Mouse (Mus musculus) ES-E14 (cell line): ENCODE data around the gene Gm7954. TPM values are rescaled to one million over a fixed set of nuclear protein-coding genes. Genes with fewer than 3 reads are reported as not detected.
A peak's percentile ranks its signal among the peaks of the same experiment; 100 is the strongest.
"Not testable (repeated sequence)": the region's sequence is repeated elsewhere in the genome, so short reads cannot be mapped to it uniquely, and the experiment has no call there.

ENCODE experiments used
- DNase-seq: peaks from one replicate; pipeline ENCODE4 v3.0.0-alpha.2; 2013; ENCODE audit warnings: low read depth, low spot score
- H3K27ac ChIP-seq: 2 replicates; pipeline ENCODE4 v1.5.1; 2012; ENCODE audit warnings: low read depth, mild to moderate bottlenecking, low read length, moderate library complexity, mixed read lengths; ENCODE audit not compliant: poor library complexity, insufficient read depth, severe bottlenecking
- H3K36me3 ChIP-seq: 2 replicates; pipeline ENCODE4 v1.6.1; 2012; ENCODE audit warnings: mild to moderate bottlenecking, low read length, moderate library complexity, mixed read lengths; ENCODE audit not compliant: control insufficient read depth, poor library complexity, insufficient read depth, severe bottlenecking
- H3K4me1 ChIP-seq, 2 experiments: fragments of 150-350 bp in 1 of 2; sonication (generic) in 1 of 2; 2 replicates each; pipeline ENCODE4 v1.6.1; 2012; ENCODE audit warnings: low read length in 2 of 2, mild to moderate bottlenecking in 1 of 2, mixed read lengths in 1 of 2; ENCODE audit not compliant: control insufficient read depth in 2 of 2, insufficient read depth in 2 of 2, poor library complexity in 1 of 2
- H3K4me3 ChIP-seq, 2 experiments: fragments of 150-350 bp in 1 of 2; sonication (generic) in 1 of 2; 2 replicates each; pipeline ENCODE4 v1.5.1; 2012; ENCODE audit warnings: low read length in 2 of 2, low read depth in 1 of 2, mild to moderate bottlenecking in 1 of 2, mixed read lengths in 1 of 2; ENCODE audit not compliant: insufficient read depth in 1 of 2, poor library complexity in 1 of 2, severe bottlenecking in 1 of 2
- H3K9ac ChIP-seq: 2 replicates; pipeline ENCODE4 v1.6.1; 2012; ENCODE audit warnings: low read depth, mild to moderate bottlenecking, low read length, mixed read lengths; ENCODE audit not compliant: poor library complexity, insufficient read depth, severe bottlenecking
- H3K9me3 ChIP-seq: fragments of 150-350 bp; sonication (generic); 2 replicates; pipeline ENCODE4 v1.6.1; 2012; ENCODE audit warnings: low read depth, mild to moderate bottlenecking, low read length; ENCODE audit not compliant: control insufficient read depth, insufficient read depth
- in situ Hi-C, 2 experiments: fragments of 600-800 bp; cut with MboI; formaldehyde crosslinking; loops; one replicate each; pipeline ENCODE4 v1.15.1; 2025; ENCODE audit warnings: low sequenced_read_pairs in 2 of 2, inconsistent platforms in 1 of 2; ENCODE audit not compliant: unreplicated experiment in 2 of 2
- total RNA-seq: library from RNA; depleted of rRNA; stranded (reverse); fragments of 300-350 nt; gene quantifications from 2 replicates; pipeline ENCODE4 v1.2.3, GENCODE M21; 2012; rRNA removed

The Gm7954 gene
- not detected in 2 replicates for total RNA-seq

DNA sequence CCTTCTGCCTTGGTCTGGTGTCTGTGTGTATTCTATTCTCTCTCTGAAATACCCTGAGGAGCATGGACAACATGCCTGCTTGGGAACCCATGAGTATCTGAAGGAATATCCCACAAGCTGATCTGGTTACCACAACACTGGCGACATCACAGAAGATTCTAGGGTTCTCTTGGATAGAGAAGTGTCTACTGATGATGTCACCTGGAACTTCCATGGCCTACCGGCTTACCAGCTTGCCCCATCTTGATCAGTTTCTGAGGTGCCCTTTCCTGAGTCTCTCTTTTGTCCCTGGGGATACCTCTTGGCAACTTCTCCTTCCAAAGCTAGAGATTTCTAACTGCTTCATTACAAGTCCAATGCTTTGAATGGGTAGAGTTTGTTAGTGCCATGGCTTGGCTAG, at the start of gene Gm7954:
Gm7954 (minus strand) TSS at position 101 of the 400 bp plus-strand sequence.
- H3K9ac ChIP-seq, H3K9me3 ChIP-seq, H3K4me1 ChIP-seq, in situ Hi-C loops, H3K4me3 ChIP-seq, H3K36me3 ChIP-seq, H3K27ac ChIP-seq, DNase-seq: not testable (repeated sequence)

DNA sequence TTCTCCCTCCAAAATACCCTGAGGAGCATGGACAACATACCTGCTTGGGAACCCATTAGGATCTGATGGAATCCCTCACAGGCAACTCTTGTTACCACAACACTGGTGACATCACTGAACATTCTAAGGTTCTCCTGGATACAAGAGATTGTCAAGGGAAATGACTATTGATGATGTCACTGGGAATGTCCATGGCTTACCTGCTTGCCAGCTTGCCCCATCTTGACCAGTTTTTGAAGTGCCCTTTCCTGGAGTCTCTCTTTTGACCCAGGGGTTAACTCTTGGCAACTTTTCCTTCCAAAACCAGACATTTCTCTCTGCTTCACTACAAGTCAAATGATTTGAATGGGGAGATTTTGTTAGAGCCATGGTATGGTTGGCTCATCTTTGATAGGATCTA, 36.1 kb upstream of the Gm7954 start, which contains the start of gene Gm3486:
Gm3486 (minus strand) TSS at position 101 of the 400 bp plus-strand sequence.
- in situ Hi-C loops, H3K4me3 ChIP-seq, H3K27ac ChIP-seq: not testable (repeated sequence)

DNA sequence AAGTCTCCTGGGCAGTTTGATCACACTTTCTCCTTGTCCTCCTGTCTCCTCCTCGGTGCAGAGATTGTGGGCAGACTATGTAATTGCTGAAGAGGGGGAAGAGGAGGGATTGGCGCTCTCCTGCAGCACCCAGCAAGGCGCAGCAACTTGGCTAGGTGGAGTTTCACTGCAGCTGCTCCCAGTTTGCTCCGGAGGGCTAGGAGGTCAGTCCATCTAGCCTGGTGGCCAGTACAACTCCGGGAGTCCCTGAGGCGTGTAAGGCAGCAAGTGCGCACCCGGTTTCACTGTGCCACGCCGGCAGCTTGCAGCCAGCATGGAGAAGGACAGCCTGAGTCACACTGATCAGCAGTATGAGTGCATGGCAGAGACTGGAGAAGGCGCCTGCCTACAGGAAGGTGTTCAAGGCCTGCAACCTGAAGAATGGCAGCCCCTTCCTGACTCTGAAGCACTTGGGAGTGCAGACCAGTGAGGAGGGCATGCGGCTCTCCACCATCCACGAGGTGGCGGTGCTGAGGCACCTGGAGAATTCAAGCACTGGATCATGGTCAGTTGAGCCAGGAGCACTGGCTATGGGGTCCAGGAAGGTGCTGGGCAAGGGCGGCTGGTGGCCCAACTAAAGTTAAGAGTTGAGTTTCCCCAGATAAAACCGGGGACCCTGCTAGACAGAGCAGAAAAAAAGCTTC, 27.8 kb downstream of the Gm7954 start:
- DNase-seq, H3K9ac ChIP-seq, in situ Hi-C loops, H3K4me1 ChIP-seq, H3K36me3 ChIP-seq, H3K27ac ChIP-seq, H3K9me3 ChIP-seq: not testable (repeated sequence)
- peak overlapping the region in 1 of 2 experiments; percentile 21; a peak in 1 of 4 replicates for H3K4me3 ChIP-seq

More for the DNA sequence above, 36.1 kb upstream of the Gm7954 start, which contains the start of gene Gm3486:
- not testable (repeated sequence) for H3K9me3 ChIP-seq, H3K9ac ChIP-seq, H3K4me1 ChIP-seq, H3K36me3 ChIP-seq, DNase-seq

DNA sequence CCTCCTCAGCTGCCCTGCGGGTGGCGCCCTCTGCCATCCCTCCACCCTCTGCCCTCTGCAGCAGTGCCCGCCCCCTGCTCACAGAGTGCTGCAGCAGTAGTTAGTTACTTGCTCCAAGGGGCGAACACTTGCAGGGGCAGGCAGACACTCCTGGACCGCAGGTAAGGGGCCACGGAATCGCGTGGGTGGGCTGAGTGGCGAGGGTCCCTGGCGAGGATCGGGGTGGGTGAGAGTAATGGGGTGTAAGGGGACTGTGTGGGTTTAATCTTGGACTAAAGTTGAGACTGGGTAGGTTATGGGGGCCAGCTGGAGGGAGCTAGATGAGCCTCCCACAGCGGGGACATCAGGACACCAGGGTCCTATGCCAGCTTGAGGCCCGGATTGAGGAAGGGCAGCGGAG, 28.6 kb downstream of the Gm7954 start:
- in situ Hi-C loops, H3K4me3 ChIP-seq, H3K9me3 ChIP-seq, H3K36me3 ChIP-seq, H3K4me1 ChIP-seq, H3K9ac ChIP-seq, H3K27ac ChIP-seq, DNase-seq: not testable (repeated sequence)

DNA sequence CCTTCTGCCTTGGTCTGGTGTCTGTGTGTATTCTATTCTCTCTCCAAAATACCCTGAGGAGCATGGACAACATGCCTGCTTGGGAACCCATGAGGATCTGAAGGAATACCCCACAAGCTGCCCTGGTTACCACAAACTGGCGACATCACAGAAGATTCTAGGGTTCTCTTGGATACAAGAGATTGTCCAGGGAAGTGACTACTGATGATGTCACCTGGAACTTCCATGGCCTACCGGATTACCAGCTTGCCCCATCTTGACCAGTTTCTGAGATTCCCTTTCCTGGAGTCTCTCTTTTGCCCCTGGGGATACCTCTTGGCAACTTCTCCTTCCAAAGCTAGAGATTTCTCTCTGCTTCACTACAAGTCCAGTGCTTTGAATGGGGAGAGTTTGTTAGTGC, 45.1 kb downstream of the Gm7954 start, which contains the start of gene Gm6482:
Gm6482 (minus strand) TSS at position 101 of the 400 bp plus-strand sequence.
- H3K4me3 ChIP-seq, H3K27ac ChIP-seq, H3K4me1 ChIP-seq, DNase-seq, H3K9me3 ChIP-seq, H3K9ac ChIP-seq, in situ Hi-C loops, H3K36me3 ChIP-seq: not testable (repeated sequence)

Other genes starting within 250 kb of the Gm7954 start
- 0.31 and 0.48 TPM in 2 replicates for gene Gm2832, start 174.7 kb downstream of the Gm7954 start, total RNA-seq
- 0.40 TPM in 1 of 2 replicates, not detected in the other for gene Gm5798, start 104.9 kb downstream of the Gm7954 start, total RNA-seq
- not detected in 2 replicates for gene Gm7945, start 67.1 kb downstream of the Gm7954 start, total RNA-seq
- not detected in 2 replicates for gene Gm6482, start 45.2 kb downstream of the Gm7954 start, total RNA-seq
- gene Gm3486, start 36.0 kb upstream of the Gm7954 start, total RNA-seq = not detected in 2 replicates
- not detected in 2 replicates for gene Gm7970, start 102.1 kb upstream of the Gm7954 start, total RNA-seq
- gene 1700049E17Rik2, start 119.7 kb upstream of the Gm7954 start, total RNA-seq = not detected in 2 replicates
- not detected in 2 replicates for gene Gm3072, start 171.1 kb upstream of the Gm7954 start, total RNA-seq
- not detected in 2 replicates for gene Gm3676, start 193.0 kb upstream of the Gm7954 start, total RNA-seq
- gene Gm8068, start 248.4 kb upstream of the Gm7954 start, total RNA-seq = not detected in 2 replicates